Mouse (Mus musculus) hindbrain, embryonic 15.5 days (tissue): ENCODE measurements around the gene Map3k4. TPM values are rescaled to one million over a fixed set of nuclear protein-coding genes. Genes with fewer than 3 reads are reported as not detected.

Source experiments
- ATAC-seq: fragments of 200-750 bp; cut with Nextera tagmentation; 2 replicates; pipeline ENCODE4 v1.8.0; 2017; ENCODE audit warnings: low read depth, moderate number of reproducible peaks, moderate TSS enrichment; ENCODE audit not compliant: low FRiP score
- H3K27ac ChIP-seq: fragments of 300-500 bp; sonication (generic); replicated peaks from 2 replicates; pipeline ENCODE4 v1.5.1; 2015; ENCODE audit warnings: mild to moderate bottlenecking, inconsistent platforms
- H3K27me3 ChIP-seq: fragments of 300-500 bp; sonication (generic); 2 replicates; pipeline ENCODE4 v1.6.1; 2015; ENCODE audit warnings: control low read depth, inconsistent platforms
- H3K36me3 ChIP-seq: fragments of 300-500 bp; sonication (generic); 2 replicates; pipeline ENCODE4 v1.6.1; 2015; ENCODE audit warnings: control low read depth, inconsistent platforms
- H3K4me1 ChIP-seq: fragments of 300-500 bp; sonication (generic); replicated peaks from 2 replicates; pipeline ENCODE4 v1.6.1; 2015; ENCODE audit warnings: control low read depth, inconsistent platforms
- H3K4me2 ChIP-seq: fragments of 300-500 bp; sonication (generic); 2 replicates; pipeline ENCODE4 v1.6.1; 2015; ENCODE audit warnings: moderate library complexity, mild to moderate bottlenecking, inconsistent platforms
- H3K4me3 ChIP-seq: fragments of 300-500 bp; sonication (generic); 2 replicates; pipeline ENCODE4 v1.5.1; 2015; ENCODE audit warnings: mild to moderate bottlenecking, inconsistent platforms
- H3K9ac ChIP-seq: fragments of 300-500 bp; sonication (generic); 2 replicates; pipeline ENCODE4 v1.6.1; 2015; ENCODE audit warnings: inconsistent platforms
- H3K9me3 ChIP-seq: fragments of 300-500 bp; sonication (generic); 2 replicates; pipeline ENCODE4 v1.6.1; 2016; ENCODE audit warnings: control low read depth, inconsistent platforms
- WGBS: fragments of 180-500 bp; shearing (Covaris S2); methylation state at CpG from one replicate; pipeline ENCODE4 v1.1.7; 2015; 5-methylcytosine and 5-hydroxymethylcytosine counted together
- polyA plus RNA-seq: library from polyadenylated mRNA; unstranded; fragments of >200 nt; fragmentation: Nextera tagmentation; extraction: Ambion mirVana; gene quantifications from 2 replicates; pipeline ENCODE4 v1.2.1, GENCODE M21; 2015

Gene Map3k4
- polyA plus RNA-seq, 1 experiment from 2014 or later, result 41.4 TPM

DNA sequence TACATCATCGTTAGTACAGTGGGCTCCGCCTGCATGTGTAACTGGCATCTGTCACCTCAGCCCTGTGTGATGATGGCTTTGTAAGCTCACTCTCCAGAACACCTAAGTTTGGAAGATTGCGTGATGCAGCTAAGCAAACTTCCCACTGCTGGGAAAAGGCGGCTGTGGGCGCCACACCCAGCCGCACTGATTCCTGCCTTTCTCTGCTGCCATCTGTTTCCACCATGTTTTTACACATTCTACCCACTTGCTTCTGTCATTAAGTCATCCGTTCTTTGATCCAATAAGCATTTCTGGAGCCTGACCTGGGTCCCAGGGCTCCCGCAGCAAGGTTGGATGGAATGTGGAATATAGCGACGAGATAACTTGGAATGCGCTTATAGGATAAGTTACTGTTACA, 106.7 kb downstream of the Map3k4 start:
- H3K4me1 ChIP-seq, result peaks cover 8% of the 10 kb centered on the region
- H3K9ac ChIP-seq, result no peak overlapping the region
- H3K9me3 ChIP-seq, result no peaks in the 10 kb centered on the region
- H3K27ac ChIP-seq, result no peak overlapping the region
- no peaks in the 10 kb centered on the region for H3K27me3 ChIP-seq
- WGBS, result 89% methylated on average over 11 of the region's 11 CpGs
- H3K4me2 ChIP-seq, result no peak overlapping the region
- no peak overlapping the region for H3K4me3 ChIP-seq
- no peak for ATAC-seq
- peaks cover 15% of the 10 kb centered on the region; the same call in 1 of the 2 replicates for H3K36me3 ChIP-seq

DNA sequence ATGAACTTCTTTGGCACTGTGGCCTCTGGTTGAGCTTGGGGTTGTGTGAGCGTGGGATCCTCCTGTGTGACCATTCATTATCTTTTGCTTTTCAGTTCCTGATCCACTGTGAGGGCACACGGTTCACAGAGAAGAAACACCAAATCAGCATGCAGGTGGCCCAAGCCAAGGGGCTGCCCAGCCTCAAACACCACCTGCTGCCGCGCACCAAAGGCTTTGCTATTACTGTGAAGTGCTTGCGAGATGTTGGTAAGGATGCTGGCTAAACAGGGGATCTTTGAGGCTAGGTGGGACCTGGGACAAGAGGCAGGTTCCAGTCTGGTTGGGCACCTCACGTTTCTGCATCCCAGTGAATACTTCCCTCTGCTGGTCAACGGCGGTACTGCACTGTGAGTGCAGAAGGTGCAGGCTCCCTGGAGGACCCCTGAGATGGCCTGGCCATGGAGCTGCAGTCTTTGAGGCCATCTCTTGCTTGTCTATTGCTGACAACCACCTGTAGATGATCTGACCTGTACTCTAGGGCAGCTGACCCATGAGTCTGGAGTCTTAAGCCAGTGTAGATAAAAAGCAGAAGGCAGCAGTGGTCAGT, 108.0 kb downstream of the Map3k4 start:
- H3K27me3 ChIP-seq, result no peaks in the 10 kb centered on the region
- H3K4me3 ChIP-seq, result no peak overlapping the region
- no peaks in the 10 kb centered on the region for H3K9me3 ChIP-seq
- 36% methylated on average over 8 of the region's 8 CpGs for WGBS
- peaks cover 10% of the 10 kb centered on the region; the same call in 1 of the 2 replicates for H3K36me3 ChIP-seq
- 0 out of 2 replicates have a peak, but pooled peaks have one; percentile 23 for ATAC-seq
- no peak overlapping the region for H3K4me2 ChIP-seq
- H3K9ac ChIP-seq, result no peak overlapping the region
- no peak overlapping the region for H3K27ac ChIP-seq
- peaks cover 18% of the 10 kb centered on the region for H3K4me1 ChIP-seq

DNA sequence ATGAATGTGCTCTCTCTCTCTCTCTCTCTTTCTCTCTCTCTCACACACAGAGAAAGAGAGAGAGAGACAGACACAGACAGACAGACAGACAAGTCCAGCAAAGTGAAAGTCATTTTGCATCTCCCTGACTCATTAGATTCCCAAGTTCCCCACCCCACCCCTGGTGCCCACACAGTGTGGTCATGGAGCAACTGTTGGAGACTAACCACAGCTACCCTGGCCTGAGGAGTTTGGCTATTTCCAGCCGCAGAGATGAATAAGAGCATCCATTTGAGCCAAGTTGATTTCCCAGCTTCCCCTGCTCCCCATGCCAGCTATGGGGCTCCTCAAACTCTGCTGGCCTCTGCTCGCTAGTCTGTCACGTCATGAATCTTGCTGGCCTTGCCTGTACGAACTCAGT, 109.1 kb downstream of the Map3k4 start:
- Histone ChIP-seq H3K4me2 (no peak overlapping the region), H3K4me3 (no peak overlapping the region), H3K9me3 (no peaks in the 10 kb centered on the region), H3K36me3 (peaks cover 3% of the 10 kb centered on the region; the same call in 1 of the 2 replicates), H3K4me1 (peaks cover 30% of the 10 kb centered on the region), H3K27ac (no peak overlapping the region), H3K9ac (no peak overlapping the region), H3K27me3 (no peaks in the 10 kb centered on the region)
- 86% methylated on average over 4 of the region's 4 CpGs for WGBS
- ATAC-seq, result no peak

DNA sequence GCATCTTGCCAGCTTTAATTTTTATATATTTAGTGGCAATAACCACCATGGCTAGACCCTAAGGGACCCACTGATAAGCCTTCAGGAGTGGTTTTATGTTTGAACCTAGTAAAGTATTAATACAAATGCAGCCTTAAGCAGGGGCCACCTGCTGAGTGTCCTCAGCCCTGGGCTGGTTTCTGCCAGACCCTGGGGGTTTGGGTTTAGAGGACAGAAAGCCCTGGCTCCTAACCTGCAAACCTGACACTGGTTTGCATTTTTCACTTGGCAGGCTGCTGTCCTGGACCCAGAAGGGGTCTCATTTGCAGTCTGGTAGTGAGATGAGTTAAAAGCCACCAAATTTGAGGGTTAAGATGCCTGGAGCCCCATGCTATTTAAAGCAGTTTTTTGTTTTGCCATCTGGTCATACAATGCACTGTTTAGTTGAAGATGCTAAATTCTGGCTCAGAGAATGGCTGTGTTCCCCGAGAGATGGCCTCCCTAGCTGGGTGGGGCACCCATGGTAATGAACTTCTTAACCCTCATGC, 111.5 kb downstream of the Map3k4 start:
- Histone ChIP-seq H3K9ac (no peak overlapping the region), H3K27ac (0 out of 2 replicates have a peak overlapping the region, but pooled peaks have one; percentile 1), H3K27me3 (no peaks in the 10 kb centered on the region), H3K4me2 (no peak overlapping the region), H3K4me3 (no peak overlapping the region), H3K36me3 (no peaks in the 10 kb centered on the region), H3K9me3 (no peaks in the 10 kb centered on the region), H3K4me1 (peaks cover 44% of the 10 kb centered on the region)
- no peak for ATAC-seq
- 15% methylated on average over 1 of the region's 1 CpGs for WGBS

DNA sequence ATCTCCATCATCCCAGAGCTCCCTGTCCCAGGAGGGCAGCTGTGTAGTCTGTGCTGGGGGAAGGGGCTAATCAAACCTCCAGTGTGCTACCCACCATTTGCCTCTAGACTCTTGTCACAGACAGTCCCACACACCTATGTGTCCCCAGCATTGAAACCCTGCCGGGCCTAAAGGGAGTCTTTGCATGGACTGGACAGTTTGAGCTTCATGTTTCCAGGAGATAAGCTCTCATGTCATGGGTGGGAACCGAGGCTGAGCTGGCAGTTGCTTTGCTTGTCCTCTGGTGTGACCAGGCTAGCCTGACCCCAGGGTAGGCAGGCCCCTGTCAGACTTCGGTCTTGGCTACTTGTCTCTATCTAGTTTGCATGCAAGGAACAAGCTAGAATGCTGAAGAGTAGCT, 112.3 kb downstream of the Map3k4 start:
- no peak overlapping the region for H3K9ac ChIP-seq
- 0 out of 2 replicates have a peak overlapping the region, but pooled peaks have one; percentile 1 for H3K27ac ChIP-seq
- 61% methylated on average over 3 of the region's 3 CpGs for WGBS
- no peak overlapping the region for H3K4me3 ChIP-seq
- no peaks in the 10 kb centered on the region for H3K9me3 ChIP-seq
- ATAC-seq, result no peak
- H3K4me2 ChIP-seq, result no peak overlapping the region
- H3K4me1 ChIP-seq, result peaks cover 44% of the 10 kb centered on the region
- H3K36me3 ChIP-seq, result no peaks in the 10 kb centered on the region
- H3K27me3 ChIP-seq, result no peaks in the 10 kb centered on the region

DNA sequence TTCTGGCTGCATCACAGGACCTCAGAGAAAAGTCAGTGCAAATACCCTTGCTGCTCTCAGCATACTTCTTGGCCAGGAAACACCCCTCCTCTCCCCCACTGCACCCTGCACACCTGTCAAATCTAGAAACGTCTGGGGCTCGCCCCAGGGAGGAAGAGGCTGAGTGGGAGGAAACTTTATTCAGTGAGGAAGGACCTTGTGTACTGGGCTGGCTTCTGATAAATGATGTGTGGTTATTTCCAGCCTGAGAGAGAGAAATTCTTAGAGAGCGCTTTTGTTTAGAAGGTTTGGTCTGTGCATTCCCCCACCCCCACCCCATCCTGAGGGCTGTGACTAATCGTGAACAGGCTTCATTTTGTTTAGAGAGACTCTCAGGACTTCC, 112.9 kb downstream of the Map3k4 start:
- Histone ChIP-seq H3K27ac (0 out of 2 replicates have a peak overlapping the region, but pooled peaks have one; percentile 15), H3K36me3 (no peaks in the 10 kb centered on the region), H3K4me2 (no peak overlapping the region), H3K9me3 (no peaks in the 10 kb centered on the region), H3K9ac (no peak overlapping the region), H3K4me3 (no peak overlapping the region), H3K27me3 (no peaks in the 10 kb centered on the region), H3K4me1 (peaks cover 44% of the 10 kb centered on the region)
- 18% methylated on average over 4 of the region's 4 CpGs for WGBS
- no peak for ATAC-seq

DNA sequence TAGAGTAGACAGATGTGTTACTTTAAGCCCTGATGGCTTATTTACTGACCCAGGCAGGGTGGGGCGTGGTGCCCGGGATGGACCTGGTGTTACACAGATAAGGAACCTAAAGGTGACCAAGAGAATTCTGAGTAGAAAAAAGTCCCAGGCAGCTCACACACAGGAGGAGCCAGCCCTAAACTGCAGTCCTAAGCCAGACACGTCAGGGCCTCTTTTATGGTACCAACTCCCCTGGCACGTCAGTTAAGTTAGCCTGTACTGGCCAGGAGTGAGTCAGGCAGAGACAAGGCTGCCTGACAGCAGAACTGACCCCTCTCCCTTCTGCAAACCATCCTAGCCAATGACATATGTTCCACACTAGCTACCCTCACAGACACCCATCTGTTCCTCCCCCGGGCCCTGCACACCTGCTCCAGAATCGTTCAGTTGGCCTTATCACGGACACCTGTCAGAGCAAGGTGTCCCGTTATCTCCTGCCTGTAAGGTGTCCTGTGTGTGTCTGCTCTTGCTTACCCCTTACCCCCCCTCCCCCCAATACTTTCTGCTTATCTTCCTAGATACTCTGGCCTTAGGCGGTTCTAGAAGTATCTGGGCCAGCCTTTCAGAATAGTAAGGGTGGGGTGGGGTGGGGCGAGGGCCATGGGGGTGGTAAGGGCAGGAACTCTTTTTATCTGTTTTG, 113.4 kb downstream of the Map3k4 start:
- WGBS, result 61% methylated on average over 10 of the region's 10 CpGs
- Histone ChIP-seq H3K4me1 (peaks cover 46% of the 10 kb centered on the region), H3K27ac (0 out of 2 replicates have a peak overlapping the region, but pooled peaks have one; percentile 15), H3K9ac (no peak overlapping the region), H3K4me3 (no peak overlapping the region), H3K36me3 (no peaks in the 10 kb centered on the region), H3K27me3 (no peaks in the 10 kb centered on the region), H3K9me3 (no peaks in the 10 kb centered on the region), H3K4me2 (no peak overlapping the region)
- ATAC-seq, result no peak

DNA sequence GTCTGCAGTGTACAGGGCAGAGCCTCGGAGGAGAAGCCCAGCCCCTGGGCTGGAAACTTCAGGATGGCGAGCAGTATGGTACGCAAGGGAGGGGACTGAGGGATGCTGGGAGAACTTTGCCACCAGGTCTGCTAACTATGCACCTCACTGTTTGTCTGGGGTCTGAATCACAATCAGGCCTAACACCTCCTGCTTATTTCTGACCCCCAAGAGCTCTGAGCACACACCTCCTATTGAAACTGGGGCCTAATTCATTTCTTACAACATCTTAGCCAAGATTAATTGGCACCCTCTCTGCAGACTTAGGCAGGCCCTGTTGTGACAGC, 113.9 kb downstream of the Map3k4 start:
- H3K4me2 ChIP-seq, result no peak overlapping the region
- H3K4me1 ChIP-seq, result peaks cover 51% of the 10 kb centered on the region
- H3K36me3 ChIP-seq, result no peaks in the 10 kb centered on the region
- H3K4me3 ChIP-seq, result no peak overlapping the region
- no peak for ATAC-seq
- no peaks in the 10 kb centered on the region for H3K9me3 ChIP-seq
- no peak overlapping the region for H3K9ac ChIP-seq
- 82% methylated on average over 3 of the region's 3 CpGs for WGBS
- H3K27me3 ChIP-seq, result no peaks in the 10 kb centered on the region
- H3K27ac ChIP-seq, result no peak overlapping the region

DNA sequence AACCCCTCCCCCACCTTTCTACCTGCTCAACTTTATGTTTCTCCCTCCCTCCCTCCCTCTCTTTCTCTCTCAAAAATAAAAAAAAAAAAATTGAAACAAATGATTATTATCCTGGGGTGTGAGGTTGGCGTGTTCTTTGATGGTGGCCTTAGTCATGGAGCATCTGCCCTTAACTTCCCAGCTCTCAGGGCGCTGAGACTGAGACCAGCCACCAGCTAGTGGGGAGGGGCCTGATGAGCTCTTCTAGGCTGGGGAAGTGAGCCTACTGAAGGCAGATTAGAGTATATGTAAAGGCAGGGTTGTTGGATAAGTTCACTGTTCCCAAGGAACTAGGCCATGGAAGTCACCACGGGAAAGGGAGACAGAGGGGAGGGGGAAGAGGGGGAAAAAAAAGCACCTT, 114.3 kb downstream of the Map3k4 start:
- 59% methylated on average over 3 of the region's 3 CpGs for WGBS
- H3K4me2 ChIP-seq, result no peak overlapping the region
- H3K9ac ChIP-seq, result no peak overlapping the region
- no peak overlapping the region for H3K4me3 ChIP-seq
- H3K9me3 ChIP-seq, result no peaks in the 10 kb centered on the region
- no peaks in the 10 kb centered on the region for H3K36me3 ChIP-seq
- H3K27me3 ChIP-seq, result no peaks in the 10 kb centered on the region
- H3K4me1 ChIP-seq, result peaks cover 51% of the 10 kb centered on the region
- no peak for ATAC-seq
- H3K27ac ChIP-seq, result no peak overlapping the region

DNA sequence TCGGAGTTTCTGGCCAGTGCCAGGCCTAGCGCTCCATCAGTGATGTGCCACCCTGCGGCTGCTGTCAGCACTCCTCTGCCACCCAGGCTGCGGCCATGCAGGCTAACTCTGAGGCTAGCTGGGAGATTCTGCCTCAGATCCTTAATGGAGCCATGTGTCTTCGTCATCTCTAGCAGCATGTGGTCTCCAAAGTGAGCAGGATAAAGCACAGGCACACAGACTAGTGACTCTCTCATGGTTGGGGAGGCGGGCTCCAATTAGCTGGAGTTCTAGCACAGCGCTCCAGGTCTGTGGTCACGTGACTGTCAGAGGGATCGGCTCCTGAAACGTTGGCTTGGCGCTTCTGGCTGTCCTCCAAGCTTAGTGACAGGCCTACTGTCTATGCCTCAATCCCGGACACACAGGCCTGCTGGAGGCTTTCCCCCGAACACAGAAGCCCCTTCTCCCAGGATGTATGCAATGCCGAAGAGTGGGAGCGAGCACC, 115.1 kb downstream of the Map3k4 start:
- peak; percentile 84 for ATAC-seq
- H3K4me2 ChIP-seq, result 0 out of 2 replicates have a peak overlapping the region, but pooled peaks have one; percentile 1
- H3K4me3 ChIP-seq, result no peak overlapping the region
- no peak overlapping the region for H3K9ac ChIP-seq
- peak overlapping the region; percentile 18; the same call in 1 of the 2 replicates for H3K27ac ChIP-seq
- no peaks in the 10 kb centered on the region for H3K27me3 ChIP-seq
- peaks cover 51% of the 10 kb centered on the region for H3K4me1 ChIP-seq
- WGBS, result 43% methylated on average over 15 of the region's 15 CpGs
- no peaks in the 10 kb centered on the region for H3K9me3 ChIP-seq
- H3K36me3 ChIP-seq, result no peaks in the 10 kb centered on the region

DNA sequence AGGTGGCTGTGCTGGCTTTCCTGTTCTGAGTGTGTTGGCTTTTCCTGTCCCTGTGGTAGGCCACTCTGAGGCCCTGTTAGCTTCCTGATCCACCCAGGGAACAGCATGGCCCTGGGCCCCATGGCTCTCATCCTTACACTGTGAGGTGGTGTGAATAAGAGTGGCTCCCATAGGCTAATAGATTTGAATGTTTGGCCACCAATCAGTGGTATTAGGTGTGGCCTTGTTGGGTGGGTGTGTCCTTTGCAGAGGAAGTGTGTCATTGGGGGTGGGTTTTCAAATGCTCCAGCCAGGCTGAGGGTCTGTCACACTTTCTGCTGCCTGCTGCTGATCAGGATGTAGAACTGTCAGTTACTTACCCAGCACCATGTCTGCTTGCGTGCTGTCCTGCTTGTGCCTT, 117.5 kb downstream of the Map3k4 start:
- no peaks in the 10 kb centered on the region for H3K36me3 ChIP-seq
- no peak for ATAC-seq
- H3K27me3 ChIP-seq, result no peaks in the 10 kb centered on the region
- H3K4me1 ChIP-seq, result peaks cover 37% of the 10 kb centered on the region
- H3K9ac ChIP-seq, result no peak overlapping the region
- H3K4me2 ChIP-seq, result no peak overlapping the region
- H3K4me3 ChIP-seq, result no peak overlapping the region
- H3K27ac ChIP-seq, result no peak overlapping the region
- no peaks in the 10 kb centered on the region for H3K9me3 ChIP-seq
- 97% methylated on average over 1 of the region's 1 CpGs for WGBS

DNA sequence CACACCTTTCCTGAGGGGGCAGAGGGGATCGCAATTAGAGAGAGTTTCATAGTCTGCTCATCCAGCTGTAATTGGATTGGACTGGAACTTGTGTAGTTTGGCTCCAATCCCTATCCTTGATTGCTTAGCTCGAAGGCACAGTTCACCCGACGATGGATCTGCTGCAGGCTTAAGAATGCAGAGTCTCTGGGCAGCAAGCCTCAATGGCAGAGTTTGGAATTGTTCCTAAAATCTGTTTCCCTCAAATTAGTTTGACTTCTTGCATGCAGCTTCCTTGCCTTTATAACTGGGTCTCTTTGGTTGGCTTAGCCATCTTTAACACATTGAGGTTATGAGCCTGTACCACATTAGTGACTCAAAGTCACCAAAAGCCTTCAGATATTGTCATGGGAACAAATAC, 118.7 kb downstream of the Map3k4 start:
- Histone ChIP-seq H3K27me3 (no peaks in the 10 kb centered on the region), H3K27ac (no peak overlapping the region), H3K36me3 (no peaks in the 10 kb centered on the region), H3K4me2 (no peak overlapping the region), H3K9ac (no peak overlapping the region), H3K9me3 (no peaks in the 10 kb centered on the region), H3K4me3 (no peak overlapping the region), H3K4me1 (peaks cover 26% of the 10 kb centered on the region)
- no peak for ATAC-seq
- WGBS, result 41% methylated on average over 4 of the region's 4 CpGs
